Mouse (Mus musculus) E14TG2a.4 (cell line): ENCODE data around the gene Tmem251.
A peak's percentile ranks its signal among the peaks of the same experiment; 100 is the strongest.

ENCODE experiments used
- H3K27me3 ChIP-seq: 2 replicates; pipeline ENCODE4 v1.6.1; 2014; ENCODE audit warnings: low read length, control low read depth; ENCODE audit not compliant: insufficient read depth
- H3K36me3 ChIP-seq: 2 replicates; pipeline ENCODE4 v1.6.1; 2014; ENCODE audit warnings: low read length, control low read depth; ENCODE audit not compliant: insufficient read depth
- H3K4me1 ChIP-seq: replicated peaks from 2 replicates; pipeline ENCODE4 v1.6.1; 2014; ENCODE audit warnings: low read depth, low read length, control low read depth
- H3K4me3 ChIP-seq: replicated peaks from 2 replicates; pipeline ENCODE4 v1.5.1; 2014; ENCODE audit warnings: mild to moderate bottlenecking, low read length
- H3K9me3 ChIP-seq: 2 replicates; pipeline ENCODE4 v1.6.1; 2014; ENCODE audit warnings: low read length, control low read depth
- CTCF ChIP-seq: conservative IDR thresholded peaks from 2 replicates; pipeline ENCODE4 v1.5.1; 2014; ENCODE audit warnings: low read length
- NANOG ChIP-seq: IDR thresholded peaks from 2 replicates; pipeline ENCODE4 v1.6.1; 2014; ENCODE audit warnings: borderline replicate concordance, low read length, mixed read lengths
- POU5F1 ChIP-seq: IDR thresholded peaks from 2 replicates; pipeline ENCODE4 v1.6.1; 2014; ENCODE audit warnings: low read length, borderline replicate concordance

Gene Tmem251

GRCm38 (mm10) chr12:102706833-102707463 is 36.6 kb upstream of the Tmem251 start:
- H3K27me3 ChIP-seq: peaks cover 9% of the 10 kb centered on the region; the same call in 1 of the 2 replicates
- H3K9me3 ChIP-seq: no peaks in the 10 kb centered on the region
- peaks cover 86% of the 10 kb centered on the region for H3K4me1 ChIP-seq
- H3K4me3 ChIP-seq: peak overlapping the region; percentile 48
- no peak for TF ChIP-seq POU5F1
- TF ChIP-seq NANOG: no peak; the same call in 1 of the 2 replicates
- no peak for TF ChIP-seq CTCF
- no peaks in the 10 kb centered on the region for H3K36me3 ChIP-seq

- TF ChIP-seq NANOG: no peak
- no peak for TF ChIP-seq POU5F1
- TF ChIP-seq CTCF: no peak
- peaks cover 9% of the 10 kb centered on the region; the same call in 1 of the 2 replicates for H3K27me3 ChIP-seq
- H3K36me3 ChIP-seq: no peaks in the 10 kb centered on the region
- no peaks in the 10 kb centered on the region for H3K9me3 ChIP-seq
- H3K4me3 ChIP-seq: 0 out of 2 replicates have a peak overlapping the region, but pooled peaks have one; percentile 13
- H3K4me1 ChIP-seq: peaks cover 87% of the 10 kb centered on the region
Measured at GRCm38 (mm10) chr12:102708220-102708619, 35.3 kb upstream of the Tmem251 start.

GRCm38 (mm10) chr12:102709896-102710295 is 33.7 kb upstream of the Tmem251 start:
- Histone ChIP-seq H3K27me3 (peaks cover 6% of the 10 kb centered on the region; the same call in 1 of the 2 replicates), H3K4me1 (peaks cover 94% of the 10 kb centered on the region), H3K9me3 (no peaks in the 10 kb centered on the region), H3K36me3 (no peaks in the 10 kb centered on the region), H3K4me3 (no peak overlapping the region)
- TF ChIP-seq POU5F1 (no peak), CTCF (no peak), NANOG (no peak)

- no peaks in the 10 kb centered on the region for H3K9me3 ChIP-seq
- no peak for TF ChIP-seq CTCF
- H3K4me1 ChIP-seq: peaks cover 95% of the 10 kb centered on the region
- no peaks in the 10 kb centered on the region for H3K36me3 ChIP-seq
- 0 out of 2 replicates have a peak overlapping the region, but pooled peaks have one; percentile 24 for H3K4me3 ChIP-seq
- H3K27me3 ChIP-seq: peaks cover 6% of the 10 kb centered on the region; the same call in 1 of the 2 replicates
Measured at GRCm38 (mm10) chr12:102710851-102711375, 32.6 kb upstream of the Tmem251 start.

- H3K4me1 ChIP-seq: peaks cover 95% of the 10 kb centered on the region
- no peaks in the 10 kb centered on the region for H3K36me3 ChIP-seq
- no peaks in the 10 kb centered on the region for H3K9me3 ChIP-seq
- H3K4me3 ChIP-seq: peak overlapping the region; percentile 54
- 0 out of 2 replicates have a peak, but pooled peaks cover 1% of the 10 kb centered on the region for H3K27me3 ChIP-seq
- no peak for TF ChIP-seq POU5F1
- no peak for TF ChIP-seq NANOG
- TF ChIP-seq CTCF: no peak
Measured at GRCm38 (mm10) chr12:102713153-102713865, 30.3 kb upstream of the Tmem251 start.

GRCm38 (mm10) chr12:102714116-102714515 is 29.4 kb upstream of the Tmem251 start:
- TF ChIP-seq CTCF (no peak), POU5F1 (no peak), NANOG (no peak)
- H3K4me3 ChIP-seq: peak overlapping the region; percentile 54
- no peaks in the 10 kb centered on the region for H3K27me3 ChIP-seq
- no peaks in the 10 kb centered on the region for H3K9me3 ChIP-seq
- H3K4me1 ChIP-seq: peaks cover 97% of the 10 kb centered on the region
- H3K36me3 ChIP-seq: no peaks in the 10 kb centered on the region

- Histone ChIP-seq H3K4me1 (peaks cover 96% of the 10 kb centered on the region), H3K9me3 (no peaks in the 10 kb centered on the region), H3K4me3 (peak overlapping the region; percentile 26; the same call in 1 of the 2 replicates), H3K36me3 (no peaks in the 10 kb centered on the region), H3K27me3 (no peaks in the 10 kb centered on the region)
- TF ChIP-seq CTCF (no peak), POU5F1 (no peak), NANOG (no peak)
Measured at GRCm38 (mm10) chr12:102714654-102715395, 28.7 kb upstream of the Tmem251 start.

- no peaks in the 10 kb centered on the region for H3K36me3 ChIP-seq
- peaks cover 95% of the 10 kb centered on the region for H3K4me1 ChIP-seq
- H3K4me3 ChIP-seq: peak overlapping the region; percentile 57
- TF ChIP-seq NANOG (no peak), POU5F1 (no peak), CTCF (peak; percentile 65)
- H3K27me3 ChIP-seq: no peaks in the 10 kb centered on the region
- no peaks in the 10 kb centered on the region for H3K9me3 ChIP-seq
Measured at GRCm38 (mm10) chr12:102719552-102720315, 23.8 kb upstream of the Tmem251 start.
